ENCODE assay signal across 14 mouse cellular contexts in genomic region chr7:112527230-112527629, GRCm38 (mm10).
DNase-seq lines count a peak whose midpoint lies in the region; ATAC-seq and TF ChIP-seq lines count a peak whose summit lies in the region.
"Had no signal": no experiment of that assay in that cellular context is flagged by ENCODE, and none has a peak within 500 bp of the region (broad histone marks: within the 10 kb centered on the region; RNA-seq: fewer than 3 reads in every experiment).

No protein-coding gene starts in this region.

- no peak for DNase-seq in limb, embryonic 10.5 days (ENCODE audit: low spot score)
- DNase-seq in heart, adult 8-10 months (ENCODE audit: low spot score): peak; percentile 79
- peak; percentile 21 for DNase-seq in kidney, adult 18-20 months
- no peak for DNase-seq in cerebellum, adult 2 months
- DNase-seq: cerebellum, adult 9-11 months; forebrain, postnatal 0 days; thymus, postnatal 4 days had no signal

- 0 out of 2 replicates have a peak overlapping the region, but pooled peaks have one; percentile 72 for H3K27ac ChIP-seq in limb, embryonic 13.5 days
- no peak overlapping the region for H3K27ac ChIP-seq in limb, embryonic 10.5 days
- no peak overlapping the region for H3K27ac ChIP-seq in cerebellum, adult 2 months (ENCODE audit: insufficient read depth, low read length)
- H3K27ac ChIP-seq in hindbrain, embryonic 13.5 days: no peak overlapping the region
- H3K27ac ChIP-seq in midbrain, embryonic 15.5 days: no peak overlapping the region
- H3K27ac ChIP-seq: hindbrain, embryonic 10.5 days; left cerebral cortex, adult 2 months; stomach, embryonic 15.5 days had no signal

- H3K4me3 ChIP-seq in limb, embryonic 13.5 days: no peak overlapping the region
- no peak overlapping the region for H3K4me3 ChIP-seq in limb, embryonic 10.5 days
- H3K4me3 ChIP-seq in cerebellum, adult 2 months (replicated peaks; ENCODE audit: insufficient read depth, low read depth, low read length): no peak overlapping the region
- no peak overlapping the region for H3K4me3 ChIP-seq in hindbrain, embryonic 13.5 days
- no peak overlapping the region for H3K4me3 ChIP-seq in midbrain, embryonic 15.5 days
- H3K4me3 ChIP-seq: embryonic facial prominence, embryonic 12.5 days; hindbrain, embryonic 10.5 days; left cerebral cortex, adult 2 months; stomach, embryonic 15.5 days had no signal

- TF ChIP-seq CTCF in cerebellum, adult 2 months (IDR thresholded peaks at IDR 0.05; ENCODE audit: borderline replicate concordance, insufficient read depth, low read depth, low read length): no peak

- no peaks in the 10 kb centered on the region for H3K27me3 ChIP-seq in limb, embryonic 13.5 days
- H3K27me3 ChIP-seq in limb, embryonic 10.5 days (ENCODE audit: low read depth, poor library complexity, severe bottlenecking): no peaks in the 10 kb centered on the region
- no peaks in the 10 kb centered on the region; the same call in 1 of the 2 replicates for H3K27me3 ChIP-seq in cerebellum, adult 2 months (ENCODE audit: control insufficient read depth, insufficient read depth, low read length)
- H3K27me3 ChIP-seq in hindbrain, embryonic 13.5 days: no peaks in the 10 kb centered on the region
- H3K27me3 ChIP-seq in midbrain, embryonic 15.5 days (replicated peaks): no peaks in the 10 kb centered on the region
- H3K27me3 ChIP-seq: embryonic facial prominence, embryonic 12.5 days; stomach, embryonic 15.5 days had no signal

- no peaks in the 10 kb centered on the region; the same call in 1 of the 2 replicates for H3K36me3 ChIP-seq in limb, embryonic 13.5 days
- H3K36me3 ChIP-seq in limb, embryonic 10.5 days: no peaks in the 10 kb centered on the region
- no peaks in the 10 kb centered on the region for H3K36me3 ChIP-seq in hindbrain, embryonic 13.5 days
- H3K36me3 ChIP-seq in midbrain, embryonic 15.5 days (replicated peaks): no peaks in the 10 kb centered on the region
- H3K36me3 ChIP-seq: embryonic facial prominence, embryonic 12.5 days; hindbrain, embryonic 10.5 days; stomach, embryonic 15.5 days had no signal

- ATAC-seq in limb, embryonic 13.5 days (ENCODE audit: low FRiP score, low read depth): no peak
- no peak for ATAC-seq in hindbrain, embryonic 13.5 days (ENCODE audit: low FRiP score)
- ATAC-seq in midbrain, embryonic 15.5 days (replicated peaks): no peak
- ATAC-seq: forebrain, postnatal 0 days had no signal

- peaks cover 30% of the 10 kb centered on the region for H3K4me1 ChIP-seq in limb, embryonic 13.5 days
- H3K4me1 ChIP-seq in limb, embryonic 10.5 days: peaks cover 24% of the 10 kb centered on the region
- H3K4me1 ChIP-seq in cerebellum, adult 2 months (ENCODE audit: control insufficient read depth, insufficient read depth, low read length): peaks cover 4% of the 10 kb centered on the region
- H3K4me1 ChIP-seq in hindbrain, embryonic 13.5 days (replicated peaks): peaks cover 17% of the 10 kb centered on the region; the same call in 1 of the 2 replicates
- H3K4me1 ChIP-seq in midbrain, embryonic 15.5 days: 0 out of 2 replicates have a peak, but pooled peaks cover 4% of the 10 kb centered on the region

- WGBS in limb, embryonic 13.5 days: 72% methylated on average over 4 of the region's 4 CpGs
- 92% methylated on average over 4 of the region's 4 CpGs for WGBS in limb, embryonic 10.5 days
- 90% methylated on average over 4 of the region's 4 CpGs for WGBS in cerebellum, adult 2 months
- 87% methylated on average over 4 of the region's 4 CpGs for WGBS in hindbrain, embryonic 13.5 days
- WGBS in midbrain, embryonic 15.5 days: 86% methylated on average over 4 of the region's 4 CpGs

- no peak overlapping the region for H3K9ac ChIP-seq in limb, embryonic 13.5 days
- H3K9ac ChIP-seq in hindbrain, embryonic 13.5 days: no peak overlapping the region
- H3K9ac ChIP-seq in midbrain, embryonic 15.5 days: no peak overlapping the region
- H3K9ac ChIP-seq: embryonic facial prominence, embryonic 12.5 days; forebrain, postnatal 0 days; stomach, embryonic 15.5 days had no signal

- no peak overlapping the region for H3K4me2 ChIP-seq in limb, embryonic 13.5 days (replicated peaks)
- no peak overlapping the region for H3K4me2 ChIP-seq in hindbrain, embryonic 13.5 days
- H3K4me2 ChIP-seq in midbrain, embryonic 15.5 days: no peak overlapping the region
- H3K4me2 ChIP-seq: embryonic facial prominence, embryonic 12.5 days; stomach, embryonic 15.5 days had no signal

- no peak for TF ChIP-seq POLR2A in cerebellum, adult 2 months (IDR thresholded peaks at IDR 0.05; ENCODE audit: borderline replicate concordance, insufficient read depth, low read length)

- no peaks in the 10 kb centered on the region for H3K9me3 ChIP-seq in limb, embryonic 13.5 days
- H3K9me3 ChIP-seq in limb, embryonic 10.5 days (replicated peaks): no peaks in the 10 kb centered on the region
- no peaks in the 10 kb centered on the region for H3K9me3 ChIP-seq in hindbrain, embryonic 13.5 days
- no peaks in the 10 kb centered on the region for H3K9me3 ChIP-seq in midbrain, embryonic 15.5 days
- H3K9me3 ChIP-seq: embryonic facial prominence, embryonic 12.5 days; hindbrain, embryonic 10.5 days; stomach, embryonic 15.5 days had no signal

Comparison
In these comparisons a context has a peak if more than half of its experiments do, and no peak if none do; other contexts are left out.
1. DNase-seq: peak in heart, adult 8-10 months (single experiment) and kidney, adult 18-20 months (single experiment); none in limb, embryonic 10.5 days (single experiment) and cerebellum, adult 2 months (0 of 2).